Mouse (Mus musculus) hindbrain, embryonic 14.5 days (tissue): ENCODE results near the gene Dnaaf1. TPM values are rescaled to one million over a fixed set of nuclear protein-coding genes. Genes with fewer than 3 reads are reported as not detected.

Experiments
- ATAC-seq: fragments of 200-750 bp; cut with Nextera tagmentation; 2 replicates; pipeline ENCODE4 v1.8.0; 2017; ENCODE audit warnings: moderate number of reproducible peaks, mild to moderate bottlenecking, moderate TSS enrichment, moderate library complexity; ENCODE audit not compliant: low FRiP score
- DNase-seq: peaks from one replicate; pipeline ENCODE4 v3.0.0-alpha.2; 2015; ENCODE audit warnings: low spot score
- H3K27ac ChIP-seq: fragments of 300-500 bp; sonication (generic); 2 replicates; pipeline ENCODE4 v1.5.1; 2014; ENCODE audit warnings: mild to moderate bottlenecking, moderate library complexity
- H3K27me3 ChIP-seq: fragments of 300-500 bp; sonication (generic); 2 replicates; pipeline ENCODE4 v1.6.1; 2014; ENCODE audit warnings: mild to moderate bottlenecking, low read length, mixed read lengths; ENCODE audit not compliant: control insufficient read depth, insufficient read depth
- H3K36me3 ChIP-seq: fragments of 300-500 bp; sonication (generic); replicated peaks from 2 replicates; pipeline ENCODE4 v1.6.1; 2014; ENCODE audit not compliant: control insufficient read depth, insufficient read depth
- H3K4me1 ChIP-seq: fragments of 300-500 bp; sonication (generic); replicated peaks from 2 replicates; pipeline ENCODE4 v1.6.1; 2014; ENCODE audit warnings: antibody characterized with exemption, low read length, mixed read lengths; ENCODE audit not compliant: control insufficient read depth, insufficient read depth
- H3K4me2 ChIP-seq: fragments of 300-500 bp; sonication (generic); replicated peaks from 2 replicates; pipeline ENCODE4 v1.6.1; 2014; ENCODE audit warnings: mild to moderate bottlenecking, moderate library complexity
- H3K4me3 ChIP-seq: fragments of 300-500 bp; sonication (generic); replicated peaks from 2 replicates; pipeline ENCODE4 v1.5.1; 2014; ENCODE audit warnings: mild to moderate bottlenecking, low read length
- H3K9ac ChIP-seq: fragments of 300-500 bp; sonication (generic); 2 replicates; pipeline ENCODE4 v1.6.1; 2014
- H3K9me3 ChIP-seq: fragments of 300-500 bp; sonication (generic); 2 replicates; pipeline ENCODE4 v1.6.1; 2016; ENCODE audit warnings: low read length; ENCODE audit not compliant: control insufficient read depth
- WGBS: fragments of 180-500 bp; shearing (Covaris S2); extraction: QIAGEN DNeasy Blood & Tissue Kit; methylation state at CpG from one replicate; pipeline ENCODE4 v1.1.7; 2014; 5-methylcytosine and 5-hydroxymethylcytosine counted together
- polyA plus RNA-seq: library from polyadenylated mRNA; unstranded; fragments of >200 nt; fragmentation: Nextera tagmentation; extraction: Ambion mirVana; gene quantifications from 2 replicates; pipeline ENCODE4 v1.2.1, GENCODE M21; 2014

Dnaaf1 gene
- polyA plus RNA-seq, 1 experiment from 2014 or later = 0.51 TPM

GRCm38 (mm10) chr8:119646197-119646596 is 71.2 kb downstream of the Dnaaf1 start:
- Histone ChIP-seq H3K4me1 (peaks cover 8% of the 10 kb centered on the region; the same call in 1 of the 2 replicates), H3K4me3 (no peak overlapping the region), H3K4me2 (no peak overlapping the region), H3K27me3 (no peaks in the 10 kb centered on the region), H3K27ac (no peak overlapping the region), H3K9ac (no peak overlapping the region), H3K36me3 (no peaks in the 10 kb centered on the region), H3K9me3 (no peaks in the 10 kb centered on the region)
- no peak for DNase-seq
- no peak for ATAC-seq
- 78% methylated on average over 3 of the region's 3 CpGs for WGBS

- H3K4me2 ChIP-seq = no peak overlapping the region
- H3K27me3 ChIP-seq = no peaks in the 10 kb centered on the region
- no peak overlapping the region for H3K4me3 ChIP-seq
- no peaks in the 10 kb centered on the region for H3K36me3 ChIP-seq
- 82% methylated on average over 7 of the region's 7 CpGs for WGBS
- H3K9me3 ChIP-seq = no peaks in the 10 kb centered on the region
- H3K9ac ChIP-seq = no peak overlapping the region
- DNase-seq = no peak
- no peak for ATAC-seq
- H3K4me1 ChIP-seq = peaks cover 8% of the 10 kb centered on the region; the same call in 1 of the 2 replicates
- no peak overlapping the region for H3K27ac ChIP-seq
Observed at GRCm38 (mm10) chr8:119646846-119647245, 71.8 kb downstream of the Dnaaf1 start.

Other genes starting within 250 kb of the Dnaaf1 start
- 741 and 743 TPM in 2 replicates for gene Hsbp1, start 230.7 kb upstream of the Dnaaf1 start, polyA plus RNA-seq
- gene Mlycd, start 180.4 kb upstream of the Dnaaf1 start, polyA plus RNA-seq = 17.8 and 20.2 TPM in 2 replicates
- gene Osgin1, start 141.1 kb upstream of the Dnaaf1 start, polyA plus RNA-seq = 0.35 and 0.40 TPM in 2 replicates
- gene Necab2, start 128.5 kb upstream of the Dnaaf1 start, polyA plus RNA-seq = 44.4 and 50.1 TPM in 2 replicates
- gene Slc38a8, start 73.5 kb upstream of the Dnaaf1 start, polyA plus RNA-seq = not detected in 2 replicates
- 50.9 and 51.1 TPM in 2 replicates for gene Mbtps1, start 16.5 kb upstream of the Dnaaf1 start, polyA plus RNA-seq
- 163 and 182 TPM in 2 replicates for gene Hsdl1, start 52 bp upstream of the Dnaaf1 start, polyA plus RNA-seq
- 13.3 and 14.0 TPM in 2 replicates for gene Taf1c, start 30.0 kb downstream of the Dnaaf1 start, polyA plus RNA-seq
- gene Adad2, start 37.5 kb downstream of the Dnaaf1 start, polyA plus RNA-seq = not detected in 2 replicates
- gene Kcng4, start 60.4 kb downstream of the Dnaaf1 start, polyA plus RNA-seq = 0.09 and 0.16 TPM in 2 replicates
- 5.5 and 6.1 TPM in 2 replicates for gene Wfdc1, start 91.1 kb downstream of the Dnaaf1 start, polyA plus RNA-seq
- gene Atp2c2, start 124.8 kb downstream of the Dnaaf1 start, polyA plus RNA-seq = 0.13 and 0.22 TPM in 2 replicates
- gene Tldc1, start 203.2 kb downstream of the Dnaaf1 start, polyA plus RNA-seq = 6.5 and 7.4 TPM in 2 replicates